Mouse (Mus musculus): ENCODE data around the gene Obsl1. TPM values are rescaled to one million over a fixed set of nuclear protein-coding genes. Genes with fewer than 3 reads are reported as not detected.

Obsl1 gene
- total and polyA plus RNA-seq, 2 experiments from 2014 or later, result 24.2 to 45.9 TPM

DNA sequence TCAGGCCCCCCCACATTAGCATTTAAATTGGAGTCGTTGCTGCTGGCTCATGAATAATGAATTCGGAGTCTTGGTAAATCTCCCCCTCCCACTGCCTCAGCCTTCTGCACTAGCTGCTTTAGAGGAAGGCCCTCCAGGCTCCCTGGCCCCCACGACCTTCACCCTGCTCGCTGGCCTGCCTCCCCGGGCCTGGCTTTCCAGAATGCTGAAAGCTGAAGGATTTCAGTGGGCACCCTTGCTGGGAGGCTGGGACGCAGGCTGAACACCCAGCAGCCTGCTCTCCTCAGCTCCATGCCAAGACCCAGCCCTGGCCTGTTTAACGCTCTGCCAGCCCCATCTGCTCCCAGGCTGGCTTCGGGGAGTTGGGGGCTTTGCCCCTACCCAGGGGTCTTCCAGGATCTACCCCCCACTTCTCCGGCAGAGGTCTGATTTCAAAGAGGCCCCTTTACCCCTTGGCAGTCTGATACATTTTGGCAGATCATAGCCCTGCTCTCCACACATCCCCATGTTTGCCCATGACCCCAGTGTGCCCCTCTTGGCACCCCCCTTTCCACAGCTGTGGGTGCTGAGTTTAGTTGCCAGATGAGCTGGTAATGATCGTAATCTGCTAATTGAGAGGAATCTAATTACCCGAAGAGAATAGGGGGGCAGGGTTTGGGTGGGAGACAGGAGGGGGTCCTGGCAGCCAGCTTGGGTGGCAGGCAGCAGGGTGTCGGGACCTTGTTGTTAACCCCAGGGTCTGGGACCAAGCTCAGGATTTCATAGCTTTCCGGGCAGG is 62.8 kb downstream of the Obsl1 start:
- Histone ChIP-seq H3K9ac (replicated peaks; ENCODE audit: low read length, poor library complexity, severe bottlenecking) (no peak overlapping the region), H3K4me2 (ENCODE audit: low read depth, low read length, poor library complexity, severe bottlenecking) (no peak overlapping the region), H3K9me3 (ENCODE audit: low read length) (no peaks in the 10 kb centered on the region), H3K4me3 (ENCODE audit: low read depth, low read length) (no peak overlapping the region), H3K4me1 (ENCODE audit: insufficient read depth, low read length) (peaks cover 21% of the 10 kb centered on the region), H3K27me3 (ENCODE audit: insufficient read depth, low read length) (peaks cover 7% of the 10 kb centered on the region; the same call in 1 of the 2 replicates), H3K36me3 (ENCODE audit: insufficient read depth, low read length) (no peaks in the 10 kb centered on the region), H3K27ac (ENCODE audit: low read depth, low read length) (peak overlapping the region; percentile 67)
- no peak for TF ChIP-seq CTCF (IDR thresholded peaks at IDR 0.05)
- ATAC-seq (ENCODE audit: low FRiP score) (no peak), DNase-seq (ENCODE audit: low spot score) (peak; percentile 53)
- 13% methylated on average over 13 of the region's 13 CpGs for WGBS

DNA sequence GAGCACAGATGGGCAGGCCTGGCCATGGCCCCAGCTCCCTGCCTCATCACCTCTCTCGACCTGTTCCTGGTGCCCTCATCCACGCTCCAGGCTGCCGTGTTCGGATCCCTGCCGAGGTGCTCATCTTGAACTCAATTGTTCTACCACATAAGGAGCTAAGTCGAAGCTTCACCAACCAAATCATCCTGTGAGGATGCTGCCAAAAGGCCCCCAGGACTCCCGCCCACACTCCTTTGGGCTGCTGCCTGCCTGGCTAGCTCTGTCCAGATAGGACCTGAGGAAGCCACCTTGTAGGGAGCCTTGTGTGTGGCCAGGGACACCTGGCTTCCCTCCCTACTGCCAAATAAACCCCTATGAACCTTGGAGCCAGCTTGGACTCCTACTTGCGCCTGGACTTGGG is 63.4 kb downstream of the Obsl1 start:
- peaks cover 21% of the 10 kb centered on the region for H3K4me1 ChIP-seq (ENCODE audit: insufficient read depth, low read length)
- no peak overlapping the region for H3K4me3 ChIP-seq (ENCODE audit: low read depth, low read length)
- H3K36me3 ChIP-seq (ENCODE audit: insufficient read depth, low read length), result 0 out of 2 replicates have a peak, but pooled peaks cover 2% of the 10 kb centered on the region
- no peak overlapping the region for H3K9ac ChIP-seq (replicated peaks; ENCODE audit: low read length, poor library complexity, severe bottlenecking)
- DNase-seq (ENCODE audit: low spot score), result peak; percentile 59
- H3K27me3 ChIP-seq (ENCODE audit: insufficient read depth, low read length), result peaks cover 7% of the 10 kb centered on the region; the same call in 1 of the 2 replicates
- 16% methylated on average over 8 of the region's 8 CpGs for WGBS
- no peak overlapping the region for H3K4me2 ChIP-seq (ENCODE audit: low read depth, low read length, poor library complexity, severe bottlenecking)
- H3K9me3 ChIP-seq (ENCODE audit: low read length), result no peaks in the 10 kb centered on the region
- ATAC-seq (ENCODE audit: low FRiP score), result no peak
- TF ChIP-seq CTCF (IDR thresholded peaks at IDR 0.05), result no peak
- H3K27ac ChIP-seq (ENCODE audit: low read depth, low read length), result peak overlapping the region; percentile 67

DNA sequence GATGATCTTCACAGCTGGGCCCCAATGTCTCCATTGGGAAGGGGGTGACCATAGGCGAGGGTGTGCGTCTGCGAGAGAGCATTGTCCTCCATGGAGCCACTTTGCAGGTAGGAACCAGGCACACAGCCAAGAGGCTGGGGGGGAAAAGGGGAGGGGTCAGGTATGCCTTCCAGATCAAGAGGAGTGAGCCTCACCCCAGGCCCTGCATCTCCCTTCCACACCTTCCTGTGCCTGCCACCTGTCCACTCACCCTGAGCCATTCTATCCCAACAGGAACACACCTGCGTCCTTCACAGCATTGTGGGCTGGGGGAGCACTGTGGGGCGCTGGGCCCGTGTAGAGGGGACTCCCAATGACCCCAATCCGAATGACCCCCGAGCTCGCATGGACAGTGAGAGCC is 64.1 kb downstream of the Obsl1 start:
- Histone ChIP-seq H3K27me3 (ENCODE audit: insufficient read depth, low read length) (peaks cover 4% of the 10 kb centered on the region; the same call in 1 of the 2 replicates), H3K36me3 (ENCODE audit: insufficient read depth, low read length) (0 out of 2 replicates have a peak, but pooled peaks cover 2% of the 10 kb centered on the region), H3K4me1 (ENCODE audit: insufficient read depth, low read length) (peaks cover 18% of the 10 kb centered on the region), H3K9ac (replicated peaks; ENCODE audit: low read length, poor library complexity, severe bottlenecking) (no peak overlapping the region), H3K9me3 (ENCODE audit: low read length) (no peaks in the 10 kb centered on the region), H3K27ac (ENCODE audit: low read depth, low read length) (no peak overlapping the region), H3K4me3 (ENCODE audit: low read depth, low read length) (no peak overlapping the region), H3K4me2 (ENCODE audit: low read depth, low read length, poor library complexity, severe bottlenecking) (no peak overlapping the region)
- no peak for DNase-seq (ENCODE audit: low spot score)
- TF ChIP-seq CTCF (IDR thresholded peaks at IDR 0.05), result no peak
- ATAC-seq (ENCODE audit: low FRiP score), result no peak
- WGBS, result 84% methylated on average over 9 of the region's 9 CpGs

DNA sequence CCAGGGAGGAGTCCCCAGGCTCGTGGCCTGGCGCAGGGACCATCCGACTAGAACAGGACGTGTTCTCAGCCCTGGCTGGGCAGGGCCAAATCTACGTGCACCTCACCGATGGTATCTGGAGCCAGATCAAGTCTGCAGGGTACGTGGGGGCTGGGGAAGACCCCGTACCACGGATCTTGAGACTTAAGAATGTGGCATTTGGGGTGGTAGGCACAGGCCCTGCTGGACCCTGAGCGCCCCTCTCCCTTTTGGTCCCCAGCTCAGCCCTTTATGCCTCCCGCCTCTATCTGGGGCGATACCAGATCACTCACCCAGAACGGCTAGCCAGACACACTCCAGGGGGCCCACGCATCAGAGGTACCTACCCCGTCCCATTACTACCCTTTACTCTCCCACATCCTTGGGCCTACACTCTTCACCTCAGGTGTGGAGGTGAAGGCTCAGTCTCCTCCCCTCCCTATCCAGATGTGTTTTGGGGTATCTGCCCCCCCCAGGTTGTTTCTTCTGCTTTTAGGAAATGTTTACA is 64.7 kb downstream of the Obsl1 start:
- ATAC-seq (ENCODE audit: low FRiP score) (no peak), DNase-seq (ENCODE audit: low spot score) (no peak)
- Histone ChIP-seq H3K27ac (ENCODE audit: low read depth, low read length) (no peak overlapping the region), H3K4me2 (ENCODE audit: low read depth, low read length, poor library complexity, severe bottlenecking) (no peak overlapping the region), H3K4me1 (ENCODE audit: insufficient read depth, low read length) (peaks cover 14% of the 10 kb centered on the region), H3K4me3 (ENCODE audit: low read depth, low read length) (no peak overlapping the region), H3K9ac (replicated peaks; ENCODE audit: low read length, poor library complexity, severe bottlenecking) (no peak overlapping the region), H3K36me3 (ENCODE audit: insufficient read depth, low read length) (0 out of 2 replicates have a peak, but pooled peaks cover 2% of the 10 kb centered on the region), H3K27me3 (ENCODE audit: insufficient read depth, low read length) (0 out of 2 replicates have a peak, but pooled peaks cover 4% of the 10 kb centered on the region), H3K9me3 (ENCODE audit: low read length) (no peaks in the 10 kb centered on the region)
- TF ChIP-seq CTCF (IDR thresholded peaks at IDR 0.05), result no peak
- 78% methylated on average over 15 of the region's 15 CpGs for WGBS

DNA sequence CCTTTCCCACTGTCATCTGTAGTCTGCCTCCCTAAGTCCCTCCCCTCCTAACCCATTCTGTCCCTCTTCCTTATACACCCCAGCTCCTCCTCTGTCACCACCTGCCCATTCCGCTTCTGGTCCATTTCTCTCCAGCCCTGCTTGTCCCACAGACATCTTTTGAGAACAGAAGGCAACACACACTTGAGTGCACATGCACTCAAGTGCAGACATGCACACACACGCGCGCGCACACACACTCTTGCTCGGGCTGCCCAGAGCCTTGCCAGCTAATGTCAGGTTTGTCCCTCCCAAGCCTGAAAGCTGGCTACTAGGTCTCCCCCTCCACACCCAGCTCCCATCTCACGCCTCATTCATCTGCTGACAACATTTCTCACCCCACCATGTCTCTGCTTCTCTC is 65.6 kb downstream of the Obsl1 start:
- no peak overlapping the region for H3K4me2 ChIP-seq (ENCODE audit: low read depth, low read length, poor library complexity, severe bottlenecking)
- H3K4me3 ChIP-seq (ENCODE audit: low read depth, low read length), result no peak overlapping the region
- ATAC-seq (ENCODE audit: low FRiP score) (no peak), DNase-seq (ENCODE audit: low spot score) (no peak)
- H3K4me1 ChIP-seq (ENCODE audit: insufficient read depth, low read length), result peaks cover 17% of the 10 kb centered on the region
- no peak overlapping the region for H3K9ac ChIP-seq (replicated peaks; ENCODE audit: low read length, poor library complexity, severe bottlenecking)
- H3K36me3 ChIP-seq (ENCODE audit: insufficient read depth, low read length), result 0 out of 2 replicates have a peak, but pooled peaks cover 2% of the 10 kb centered on the region
- no peaks in the 10 kb centered on the region for H3K9me3 ChIP-seq (ENCODE audit: low read length)
- 0 out of 2 replicates have a peak, but pooled peaks cover 4% of the 10 kb centered on the region for H3K27me3 ChIP-seq (ENCODE audit: insufficient read depth, low read length)
- no peak overlapping the region for H3K27ac ChIP-seq (ENCODE audit: low read depth, low read length)
- no peak for TF ChIP-seq CTCF (IDR thresholded peaks at IDR 0.05)
- WGBS, result 91% methylated on average over 7 of the region's 7 CpGs

DNA sequence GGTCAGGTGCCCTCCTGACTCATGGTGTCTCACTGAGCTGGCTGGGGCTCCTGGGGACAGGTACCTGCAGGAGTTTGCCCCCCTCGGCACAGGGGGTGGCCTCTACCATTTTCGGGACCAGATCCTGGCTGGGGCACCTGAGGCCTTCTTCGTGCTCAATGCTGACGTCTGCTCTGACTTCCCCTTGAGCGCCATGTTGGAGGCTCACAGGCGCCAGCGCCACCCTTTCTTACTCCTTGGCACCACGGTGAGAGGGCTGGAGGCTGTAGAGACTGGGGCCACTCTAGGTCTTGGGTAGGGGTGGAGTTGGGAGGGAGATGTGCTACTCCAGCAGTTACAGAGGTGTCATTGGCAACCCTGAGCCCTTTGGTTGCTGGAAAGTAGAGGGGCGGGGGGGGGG is 67.5 kb downstream of the Obsl1 start:
- Histone ChIP-seq H3K4me2 (ENCODE audit: low read depth, low read length, poor library complexity, severe bottlenecking) (no peak overlapping the region), H3K27me3 (ENCODE audit: insufficient read depth, low read length) (no peaks in the 10 kb centered on the region), H3K9ac (replicated peaks; ENCODE audit: low read length, poor library complexity, severe bottlenecking) (no peak overlapping the region), H3K27ac (ENCODE audit: low read depth, low read length) (no peak overlapping the region), H3K4me1 (ENCODE audit: insufficient read depth, low read length) (peaks cover 13% of the 10 kb centered on the region), H3K9me3 (ENCODE audit: low read length) (no peaks in the 10 kb centered on the region), H3K36me3 (ENCODE audit: insufficient read depth, low read length) (0 out of 2 replicates have a peak, but pooled peaks cover 2% of the 10 kb centered on the region), H3K4me3 (ENCODE audit: low read depth, low read length) (no peak overlapping the region)
- no peak for DNase-seq (ENCODE audit: low spot score)
- no peak for TF ChIP-seq CTCF (IDR thresholded peaks at IDR 0.05)
- ATAC-seq (ENCODE audit: low FRiP score), result no peak
- 77% methylated on average over 8 of the region's 9 CpGs for WGBS

Measured in midbrain, postnatal 0 days (tissue).